Mouse (Mus musculus) heart, embryonic 13.5 days (tissue): Measurements from ENCODE around the gene Vps4b. TPM values are rescaled to one million over a fixed set of nuclear protein-coding genes. Genes with fewer than 3 reads are reported as not detected.

Experiments used
- ATAC-seq: fragments of 200-750 bp; cut with Nextera tagmentation; 2 replicates; pipeline ENCODE4 v1.8.0; 2017; ENCODE audit warnings: moderate TSS enrichment; ENCODE audit not compliant: insufficient number of reproducible peaks, low FRiP score, low TSS enrichment; ENCODE audit errors: extremely low read depth
- H3K27ac ChIP-seq: fragments of 300-500 bp; sonication (generic); replicated peaks from 2 replicates; pipeline ENCODE4 v1.5.1; 2015; ENCODE audit warnings: moderate library complexity, mild to moderate bottlenecking, inconsistent platforms
- H3K27me3 ChIP-seq: fragments of 300-500 bp; sonication (generic); replicated peaks from 2 replicates; pipeline ENCODE4 v1.6.1; 2015; ENCODE audit warnings: mild to moderate bottlenecking, inconsistent platforms
- H3K36me3 ChIP-seq: fragments of 300-500 bp; sonication (generic); 2 replicates; pipeline ENCODE4 v1.6.1; 2015; ENCODE audit warnings: mild to moderate bottlenecking, inconsistent platforms
- H3K4me1 ChIP-seq: fragments of 300-500 bp; sonication (generic); 2 replicates; pipeline ENCODE4 v1.6.1; 2015; ENCODE audit warnings: inconsistent platforms
- H3K4me2 ChIP-seq: fragments of 300-500 bp; sonication (generic); 2 replicates; pipeline ENCODE4 v1.6.1; 2015; ENCODE audit warnings: inconsistent platforms, mild to moderate bottlenecking, moderate library complexity
- H3K4me3 ChIP-seq: fragments of 300-500 bp; sonication (generic); 2 replicates; pipeline ENCODE4 v1.5.1; 2015; ENCODE audit warnings: moderate library complexity, mild to moderate bottlenecking, inconsistent platforms
- H3K9ac ChIP-seq: fragments of 300-500 bp; sonication (generic); 2 replicates; pipeline ENCODE4 v1.6.1; 2015; ENCODE audit warnings: inconsistent platforms, mild to moderate bottlenecking, moderate library complexity
- H3K9me3 ChIP-seq: fragments of 300-500 bp; sonication (generic); 2 replicates; pipeline ENCODE4 v1.6.1; 2016; ENCODE audit warnings: inconsistent platforms
- WGBS: fragments of 180-500 bp; shearing (Covaris S2); methylation state at CpG from one replicate; pipeline ENCODE4 v1.1.7; 2015; ENCODE audit warnings: mixed read lengths; 5-methylcytosine and 5-hydroxymethylcytosine counted together
- polyA plus RNA-seq: library from polyadenylated mRNA; unstranded; fragments of >200 nt; fragmentation: Nextera tagmentation; extraction: Ambion mirVana; gene quantifications from 2 replicates; pipeline ENCODE4 v1.2.1, GENCODE M21; 2015

Gene Vps4b
- polyA plus RNA-seq, 1 experiment from 2014 or later: 39.0 TPM

DNA sequence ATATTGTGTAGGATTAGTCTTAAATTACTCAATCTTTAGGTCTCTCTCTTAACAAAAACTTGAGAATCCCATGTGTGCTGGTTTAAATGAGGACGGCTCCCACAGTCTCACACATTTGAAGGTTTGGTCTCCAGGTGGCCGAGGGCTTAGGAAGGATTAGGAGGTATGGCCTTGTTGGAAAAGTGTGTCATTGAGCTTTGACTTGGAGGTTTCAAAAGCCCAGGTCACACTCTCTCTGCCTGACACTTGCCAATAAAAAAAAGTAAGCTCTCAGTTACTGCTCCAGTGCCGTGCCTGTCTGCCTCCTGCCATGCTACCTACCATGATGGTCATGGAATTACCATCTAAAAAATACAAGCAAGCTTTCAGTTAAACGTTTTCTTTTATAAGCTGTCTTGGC, 21.6 kb downstream of the Vps4b start:
- Histone ChIP-seq H3K9ac (no peak overlapping the region), H3K4me1 (no peaks in the 10 kb centered on the region), H3K36me3 (peaks cover 83% of the 10 kb centered on the region), H3K4me3 (no peak overlapping the region), H3K4me2 (no peak overlapping the region), H3K27ac (no peak overlapping the region), H3K9me3 (no peaks in the 10 kb centered on the region), H3K27me3 (no peaks in the 10 kb centered on the region)
- no peak for ATAC-seq
- WGBS: 88% methylated on average over 4 of the region's 4 CpGs

DNA sequence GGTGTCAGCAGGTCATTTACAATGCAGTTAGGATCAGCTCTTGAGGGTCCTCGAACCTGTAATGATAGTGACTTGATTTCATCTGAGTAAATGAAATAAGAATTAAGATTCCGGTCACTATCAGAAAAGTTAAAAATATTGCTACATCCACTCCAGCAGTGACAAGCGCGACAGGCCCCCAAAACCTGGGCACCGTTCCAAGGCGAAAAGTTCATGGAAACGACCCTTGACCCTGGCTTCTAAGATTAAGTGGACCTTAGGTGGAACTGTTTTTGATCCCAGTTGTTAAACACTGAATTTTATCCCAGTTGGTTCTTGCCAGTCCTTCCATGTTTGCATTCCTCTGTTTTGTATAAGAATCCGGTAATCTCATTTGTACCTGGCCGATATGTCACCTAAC, 22.4 kb downstream of the Vps4b start:
- WGBS: 74% methylated on average over 9 of the region's 9 CpGs
- Histone ChIP-seq H3K9ac (no peak overlapping the region), H3K4me2 (no peak overlapping the region), H3K27me3 (no peaks in the 10 kb centered on the region), H3K27ac (no peak overlapping the region), H3K36me3 (peaks cover 80% of the 10 kb centered on the region), H3K4me3 (no peak overlapping the region), H3K4me1 (no peaks in the 10 kb centered on the region), H3K9me3 (no peaks in the 10 kb centered on the region)
- no peak for ATAC-seq

- no peak for ATAC-seq
- Histone ChIP-seq H3K9ac (no peak overlapping the region), H3K4me1 (no peaks in the 10 kb centered on the region), H3K9me3 (no peaks in the 10 kb centered on the region), H3K4me2 (no peak overlapping the region), H3K27me3 (no peaks in the 10 kb centered on the region), H3K36me3 (peaks cover 78% of the 10 kb centered on the region), H3K27ac (no peak overlapping the region), H3K4me3 (no peak overlapping the region)
Measured at GRCm38 (mm10) chr1:106768773-106769172, 27.8 kb downstream of the Vps4b start.

DNA sequence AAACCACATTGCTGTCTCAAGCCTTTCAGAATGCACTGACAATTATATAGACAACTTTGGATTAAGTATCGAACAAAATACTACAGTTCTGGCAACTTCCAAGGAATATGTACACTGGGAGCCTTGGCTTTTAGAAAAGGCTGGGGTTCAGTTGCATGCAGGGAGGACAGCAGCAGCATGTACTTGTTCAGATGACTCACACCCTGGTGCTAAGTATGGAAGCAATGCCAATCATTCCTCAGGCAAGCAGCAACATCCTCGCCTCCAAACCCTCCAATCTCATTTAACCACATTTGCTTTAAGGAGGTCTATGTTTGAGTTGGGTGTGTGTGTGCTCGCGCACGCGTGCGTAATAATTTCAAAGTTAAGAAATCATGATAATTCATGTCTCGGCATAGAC, 30.8 kb downstream of the Vps4b start:
- no peak overlapping the region for H3K9ac ChIP-seq
- WGBS: 85% methylated on average over 8 of the region's 8 CpGs
- H3K4me2 ChIP-seq: no peak overlapping the region
- no peak overlapping the region for H3K4me3 ChIP-seq
- no peaks in the 10 kb centered on the region for H3K4me1 ChIP-seq
- H3K36me3 ChIP-seq: peaks cover 62% of the 10 kb centered on the region
- no peaks in the 10 kb centered on the region for H3K27me3 ChIP-seq
- H3K27ac ChIP-seq: no peak overlapping the region
- no peak for ATAC-seq
- H3K9me3 ChIP-seq: no peaks in the 10 kb centered on the region

DNA sequence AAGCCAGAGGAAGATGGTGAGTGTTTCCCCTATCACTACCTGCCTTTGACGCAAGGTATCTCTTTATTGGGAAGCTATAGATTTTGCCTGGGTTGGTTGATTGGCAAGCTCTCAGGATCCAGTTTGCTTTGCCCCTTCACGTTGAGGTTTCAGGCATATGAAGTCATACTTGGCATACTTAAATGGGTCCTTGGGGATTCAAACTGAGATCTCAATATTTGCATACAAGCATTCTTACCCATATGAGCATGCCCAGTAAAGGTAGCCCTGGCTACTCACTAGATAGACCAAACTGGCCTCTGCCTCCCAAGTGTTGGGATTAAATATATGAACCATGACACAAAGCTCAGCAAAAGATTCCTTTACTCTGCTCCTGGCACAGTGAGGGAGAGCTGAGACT, 31.7 kb downstream of the Vps4b start:
- ATAC-seq: no peak
- no peak overlapping the region for H3K9ac ChIP-seq
- H3K4me1 ChIP-seq: no peaks in the 10 kb centered on the region
- H3K36me3 ChIP-seq: peaks cover 54% of the 10 kb centered on the region
- no peak overlapping the region for H3K27ac ChIP-seq
- H3K4me2 ChIP-seq: no peak overlapping the region
- no peak overlapping the region for H3K4me3 ChIP-seq
- H3K27me3 ChIP-seq: no peaks in the 10 kb centered on the region
- no peaks in the 10 kb centered on the region for H3K9me3 ChIP-seq
- WGBS: 85% methylated on average over 2 of the region's 2 CpGs

- WGBS: 92% methylated on average over 3 of the region's 3 CpGs
- H3K36me3 ChIP-seq: peaks cover 50% of the 10 kb centered on the region
- H3K4me3 ChIP-seq: no peak overlapping the region
- no peaks in the 10 kb centered on the region for H3K27me3 ChIP-seq
- no peak for ATAC-seq
- no peak overlapping the region for H3K9ac ChIP-seq
- no peak overlapping the region for H3K27ac ChIP-seq
- no peaks in the 10 kb centered on the region for H3K9me3 ChIP-seq
- no peak overlapping the region for H3K4me2 ChIP-seq
- H3K4me1 ChIP-seq: no peaks in the 10 kb centered on the region
Measured at GRCm38 (mm10) chr1:106764281-106764680, 32.2 kb downstream of the Vps4b start.

DNA sequence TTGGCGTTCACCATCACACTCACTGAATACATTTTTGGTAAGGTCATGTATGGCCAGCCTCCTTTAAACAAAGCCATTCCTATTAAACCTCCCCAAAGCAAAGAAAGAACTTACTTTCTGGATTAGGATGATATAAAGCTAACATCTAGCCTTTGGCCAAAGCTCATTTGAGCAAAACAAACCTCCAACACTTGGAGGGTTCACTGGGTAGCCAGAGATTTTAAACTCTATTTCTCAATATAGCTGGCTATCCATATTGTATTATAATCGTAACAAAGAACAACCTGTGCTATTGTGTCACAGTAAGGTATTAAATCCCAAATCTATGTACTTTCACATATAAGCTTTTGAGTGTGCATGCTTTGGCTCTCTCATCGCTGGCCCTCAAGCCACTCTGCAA, 35.8 kb downstream of the Vps4b start:
- no peak for ATAC-seq
- H3K9ac ChIP-seq: no peak overlapping the region
- 86% methylated on average over 3 of the region's 3 CpGs for WGBS
- no peaks in the 10 kb centered on the region for H3K9me3 ChIP-seq
- no peaks in the 10 kb centered on the region for H3K27me3 ChIP-seq
- H3K4me3 ChIP-seq: no peak overlapping the region
- H3K4me1 ChIP-seq: peaks cover 22% of the 10 kb centered on the region
- H3K27ac ChIP-seq: no peak overlapping the region
- H3K4me2 ChIP-seq: no peak overlapping the region
- H3K36me3 ChIP-seq: peaks cover 20% of the 10 kb centered on the region

DNA sequence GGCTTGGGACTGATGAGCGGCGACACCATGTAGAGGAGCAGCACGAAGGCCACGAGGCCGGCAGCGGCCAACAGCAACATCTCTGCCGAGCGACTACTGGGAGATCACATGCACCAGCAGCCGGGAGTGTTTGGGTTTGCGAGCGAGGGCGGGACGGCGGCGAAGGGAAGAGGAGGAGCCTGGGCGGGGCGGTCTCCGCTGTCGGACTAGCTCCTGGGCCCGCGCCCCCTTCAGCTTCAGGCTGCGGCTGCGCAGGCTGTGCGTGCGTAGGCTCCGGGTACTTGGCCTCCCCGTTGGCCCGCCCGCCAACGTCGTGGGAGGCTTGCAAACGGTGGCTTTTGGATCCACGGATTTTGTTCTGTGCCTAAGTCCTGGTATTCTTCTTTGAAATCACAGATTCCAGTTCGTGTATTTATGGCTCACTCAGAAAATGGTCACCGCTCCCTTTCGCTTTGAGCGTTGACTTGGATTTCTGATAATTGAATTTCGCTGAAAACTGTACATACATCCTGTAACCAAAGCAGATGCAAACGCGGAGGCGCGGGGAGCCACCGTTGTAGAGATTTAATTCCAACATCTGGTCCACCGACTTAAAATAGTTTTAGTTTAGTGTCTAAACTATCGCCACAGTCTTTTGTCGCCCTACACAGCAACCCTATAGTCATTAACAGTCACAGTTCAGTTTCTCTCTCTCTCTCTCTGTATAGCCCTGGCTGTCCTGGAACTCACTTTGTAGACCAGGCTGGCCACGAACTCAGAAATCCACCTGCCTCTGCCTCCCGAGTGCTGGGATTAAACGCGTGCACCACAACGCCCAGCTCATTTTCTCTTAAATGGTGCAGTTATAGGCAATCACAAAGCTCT, 36.7 kb downstream of the Vps4b start, which contains the start of gene Kdsr:
Gene Kdsr, minus strand, starts transcription at position 156 of the 864 bp plus-strand sequence.
- Histone ChIP-seq H3K9me3 (no peaks in the 10 kb centered on the region), H3K9ac (peak within 1 kb of the TSS; percentile 86), H3K4me3 (peak within 1 kb of the TSS; percentile 69), H3K36me3 (peaks cover 15% of the 10 kb centered on the region), H3K27ac (peak within 1 kb of the TSS; percentile 89), H3K4me1 (peaks cover 22% of the 10 kb centered on the region), H3K27me3 (no peaks in the 10 kb centered on the region), H3K4me2 (peak within 1 kb of the TSS; percentile 97)
- ATAC-seq: peak; percentile 94
- 3% methylated on average over 51 of the region's 51 CpGs for WGBS

DNA sequence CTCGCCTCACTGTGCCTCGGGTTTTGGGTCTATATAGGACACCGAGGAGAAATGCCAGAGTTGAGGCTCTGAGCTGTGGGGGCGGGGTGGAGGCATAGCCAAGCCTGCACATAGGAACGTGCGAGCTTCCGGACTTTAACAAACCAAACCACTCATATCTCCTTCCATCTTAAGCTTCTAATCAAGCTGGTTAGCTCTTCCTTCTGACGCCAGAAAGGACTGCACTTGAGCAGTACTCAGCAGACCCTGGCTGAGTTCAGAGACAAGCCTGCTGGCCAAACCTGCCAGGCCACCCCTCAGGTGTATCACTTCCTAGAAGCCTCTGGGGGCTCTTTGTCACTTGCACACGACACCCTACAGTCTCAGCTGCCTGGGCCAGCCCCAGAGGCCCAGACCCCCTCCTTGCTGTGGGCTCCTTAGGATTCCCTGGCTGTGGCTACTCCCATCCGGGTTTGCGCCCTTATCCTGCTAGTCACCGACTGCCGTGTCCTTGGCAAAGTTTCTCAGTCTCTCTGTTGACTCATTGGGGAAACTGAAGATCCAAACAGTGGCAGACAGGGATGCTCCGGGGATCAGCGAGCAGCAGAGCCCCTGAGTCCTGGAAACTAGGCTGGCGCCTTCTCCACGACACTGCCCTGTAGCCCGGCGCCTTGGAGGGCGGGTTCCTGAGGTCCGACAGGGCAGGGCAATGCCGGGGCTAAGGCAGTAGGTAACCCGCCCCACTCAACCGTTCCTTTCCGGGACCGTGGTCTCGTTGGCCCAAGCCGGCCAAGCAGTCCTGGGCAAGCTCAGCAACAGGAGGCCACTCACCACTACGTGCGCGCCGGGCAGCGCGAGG, 37.6 kb downstream of the Vps4b start:
- H3K9ac ChIP-seq: peak overlapping the region; percentile 86
- 0 out of 2 replicates have a peak, but pooled peaks have one; percentile 44 for ATAC-seq
- no peaks in the 10 kb centered on the region for H3K9me3 ChIP-seq
- H3K27me3 ChIP-seq: no peaks in the 10 kb centered on the region
- whole genome bisulfite sequencing: 2% methylated on average over 34 of the region's 34 CpGs
- H3K4me2 ChIP-seq: peak overlapping the region; percentile 97
- peak overlapping the region; percentile 69 for H3K4me3 ChIP-seq
- H3K36me3 ChIP-seq: peaks cover 14% of the 10 kb centered on the region
- peak overlapping the region; percentile 89 for H3K27ac ChIP-seq
- peaks cover 22% of the 10 kb centered on the region for H3K4me1 ChIP-seq

DNA sequence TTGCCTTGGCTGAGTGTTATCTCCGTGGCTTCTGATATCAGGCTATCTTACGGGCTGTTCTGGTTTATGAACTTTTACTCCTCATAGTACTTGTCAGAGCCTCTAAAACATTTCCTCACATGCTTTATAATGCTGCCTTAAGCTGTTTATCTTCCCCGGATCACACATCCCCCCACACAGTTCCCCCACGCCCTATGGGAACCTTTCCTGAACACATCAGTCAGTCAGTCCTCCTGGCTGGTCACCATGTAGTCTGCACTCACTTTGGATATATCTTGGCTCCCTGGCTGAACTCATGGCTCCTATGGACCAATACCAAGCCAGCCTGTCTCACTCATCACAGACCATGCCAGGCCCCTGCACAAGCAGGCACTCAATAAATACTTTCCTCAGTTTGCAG, 39.9 kb downstream of the Vps4b start:
- Histone ChIP-seq H3K36me3 (peaks cover 22% of the 10 kb centered on the region), H3K9me3 (no peaks in the 10 kb centered on the region), H3K9ac (no peak overlapping the region), H3K27me3 (no peaks in the 10 kb centered on the region), H3K4me2 (no peak overlapping the region), H3K4me1 (peaks cover 22% of the 10 kb centered on the region), H3K27ac (no peak overlapping the region), H3K4me3 (no peak overlapping the region)
- ATAC-seq: no peak
- WGBS: 61% methylated on average over 4 of the region's 4 CpGs

GRCm38 (mm10) chr1:106752013-106752412, 44.5 kb downstream of the Vps4b start:
- Histone ChIP-seq H3K4me2 (no peak overlapping the region), H3K27me3 (no peaks in the 10 kb centered on the region), H3K9ac (no peak overlapping the region), H3K4me3 (no peak overlapping the region), H3K4me1 (peaks cover 9% of the 10 kb centered on the region; the same call in 1 of the 2 replicates), H3K9me3 (no peaks in the 10 kb centered on the region), H3K36me3 (peaks cover 41% of the 10 kb centered on the region), H3K27ac (no peak overlapping the region)
- 89% methylated on average over 5 of the region's 5 CpGs for WGBS
- ATAC-seq: no peak
